Mouse (Mus musculus) MEL (cell line): Measurements from ENCODE around the gene Cyp4f13. TPM values are rescaled to one million over a fixed set of nuclear protein-coding genes. Genes with fewer than 3 reads are reported as not detected.

Source experiments
- DNase-seq: peaks from one replicate; pipeline ENCODE4 v3.0.0; 2011; ENCODE audit warnings: low read depth, low spot score
- H3K27ac ChIP-seq: 2 replicates; pipeline ENCODE4 v1.5.1; 2012; ENCODE audit warnings: low read depth, mild to moderate bottlenecking, control low read depth, low read length, moderate library complexity; ENCODE audit not compliant: control insufficient read depth
- H3K27me3 ChIP-seq, 2 experiments: fragments of 150-350 bp in 1 of 2; sonication (generic) in 1 of 2; 2 replicates each; pipeline ENCODE4 v1.6.1; 2012; ENCODE audit warnings: low read length in 2 of 2, mild to moderate bottlenecking in 2 of 2, improper control_type of control experiment in 1 of 2, moderate library complexity in 1 of 2; ENCODE audit not compliant: insufficient read depth in 2 of 2, control insufficient read depth in 1 of 2
- H3K36me3 ChIP-seq, 2 experiments: 2 replicates each; pipeline ENCODE4 v1.6.1; 2012 to 2014; ENCODE audit warnings: low read length in 2 of 2, improper control_type of control experiment in 1 of 2, inconsistent platforms in 1 of 2, mild to moderate bottlenecking in 1 of 2; ENCODE audit not compliant: insufficient read depth in 2 of 2, control insufficient read depth in 1 of 2
- H3K4me1 ChIP-seq, 2 experiments: fragments of 150-350 bp in 1 of 2; sonication (generic) in 1 of 2; 2 replicates each; pipeline ENCODE4 v1.6.1; 2012; ENCODE audit warnings: low read length in 2 of 2, improper control_type of control experiment in 1 of 2, mild to moderate bottlenecking in 1 of 2; ENCODE audit not compliant: insufficient read depth in 2 of 2, control insufficient read depth in 1 of 2
- H3K4me3 ChIP-seq, 2 experiments: fragments of 150-350 bp in 1 of 2; sonication (generic) in 1 of 2; 2 replicates each; pipeline ENCODE4 v1.5.1; 2012; ENCODE audit warnings: low read depth in 2 of 2, low read length in 2 of 2, mild to moderate bottlenecking in 2 of 2, moderate library complexity in 2 of 2, control low read depth in 1 of 2, improper control_type of control experiment in 1 of 2; ENCODE audit not compliant: control insufficient read depth in 1 of 2, insufficient read depth in 1 of 2
- H3K79me2 ChIP-seq: 2 replicates; pipeline ENCODE4 v1.6.1; 2012; ENCODE audit warnings: mild to moderate bottlenecking, low read length, moderate library complexity; ENCODE audit not compliant: control insufficient read depth, poor library complexity, insufficient read depth
- H3K9ac ChIP-seq: 2 replicates; pipeline ENCODE4 v1.6.1; 2012; ENCODE audit warnings: low read depth, mild to moderate bottlenecking, control low read depth, low read length, moderate library complexity; ENCODE audit not compliant: control insufficient read depth, poor library complexity, severe bottlenecking
- H3K9me3 ChIP-seq: fragments of 150-350 bp; sonication (generic); replicated peaks from 2 replicates; pipeline ENCODE4 v1.6.1; 2012; ENCODE audit warnings: mild to moderate bottlenecking, low read length, improper control_type of control experiment, moderate library complexity; ENCODE audit not compliant: insufficient read depth
- CHD2 ChIP-seq: IDR thresholded peaks from 2 replicates; pipeline ENCODE4 v1.6.1; 2011; ENCODE audit warnings: low read length, improper control_type of control experiment
- CTCF ChIP-seq, 3 experiments: IDR thresholded peaks in 2 of 3; conservative IDR thresholded peaks in 1 of 3; 2 replicates each; pipeline ENCODE4 v1.5.1; 2011 to 2012; ENCODE audit warnings: low read length in 3 of 3, low read depth in 2 of 3, mild to moderate bottlenecking in 2 of 3, improper control_type of control experiment in 1 of 3, inconsistent platforms in 1 of 3, mixed read lengths in 1 of 3, moderate library complexity in 1 of 3; ENCODE audit not compliant: control insufficient read depth in 1 of 3, insufficient read depth in 1 of 3, poor library complexity in 1 of 3, severe bottlenecking in 1 of 3
- E2F4 ChIP-seq: IDR thresholded peaks from 2 replicates; pipeline ENCODE4 v1.6.1; 2011; ENCODE audit warnings: low read depth, low read length, improper control_type of control experiment, borderline replicate concordance
- ELF1 ChIP-seq: IDR thresholded peaks from 2 replicates; pipeline ENCODE4 v1.6.1; 2014; ENCODE audit warnings: low read depth, mild to moderate bottlenecking, inconsistent platforms, low read length, improper control_type of control experiment, moderate library complexity
- GABPA ChIP-seq: IDR thresholded peaks from 2 replicates; pipeline ENCODE4 v1.6.1; 2012; ENCODE audit warnings: low read depth, mild to moderate bottlenecking, inconsistent platforms, low read length, improper control_type of control experiment, moderate library complexity
- GATA1 ChIP-seq: IDR thresholded peaks from 2 replicates; pipeline ENCODE4 v1.6.1; 2011; ENCODE audit warnings: low read depth, low read length, improper control_type of control experiment
- JUND ChIP-seq: IDR thresholded peaks from 2 replicates; pipeline ENCODE4 v1.6.1; 2011; ENCODE audit warnings: low read depth, mild to moderate bottlenecking, improper control_type of control experiment, low read length
- MAFK ChIP-seq: IDR thresholded peaks from 2 replicates; pipeline ENCODE4 v1.6.1; 2011; ENCODE audit warnings: low read depth, mild to moderate bottlenecking, low read length, improper control_type of control experiment, borderline replicate concordance
- MAX ChIP-seq: IDR thresholded peaks from 2 replicates; pipeline ENCODE4 v1.6.1; 2011; ENCODE audit warnings: low read length, improper control_type of control experiment
- MYB ChIP-seq: IDR thresholded peaks from 2 replicates; pipeline ENCODE4 v1.6.1; 2011; ENCODE audit warnings: mild to moderate bottlenecking, low read depth, low read length, improper control_type of control experiment
- MYC ChIP-seq: IDR thresholded peaks from 2 replicates; pipeline ENCODE4 v1.6.1; 2011; ENCODE audit warnings: low read depth, mild to moderate bottlenecking, low read length, improper control_type of control experiment, moderate library complexity
- NRF1 ChIP-seq: IDR thresholded peaks from 2 replicates; pipeline ENCODE4 v1.6.1; 2014; ENCODE audit warnings: low read depth, mild to moderate bottlenecking, inconsistent platforms, low read length, improper control_type of control experiment, moderate library complexity; ENCODE audit not compliant: poor library complexity, insufficient read depth, severe bottlenecking
- POLR2AphosphoS5 ChIP-seq: IDR thresholded peaks from 2 replicates; pipeline ENCODE4 v1.6.1; 2012; ENCODE audit warnings: low read depth, borderline replicate concordance, mild to moderate bottlenecking, inconsistent platforms, low read length, moderate library complexity, mixed read lengths
- TBP ChIP-seq: IDR thresholded peaks from 2 replicates; pipeline ENCODE4 v1.8.0; 2011; ENCODE audit warnings: low read depth, low read length, improper control_type of control experiment
- UBTF ChIP-seq: IDR thresholded peaks from 2 replicates; pipeline ENCODE4 v1.6.1; 2012; ENCODE audit warnings: low read depth, mild to moderate bottlenecking, inconsistent platforms, low read length, improper control_type of control experiment, moderate library complexity, borderline replicate concordance; ENCODE audit not compliant: insufficient read depth
- USF2 ChIP-seq, 2 experiments: IDR thresholded peaks; 2 replicates each; pipeline ENCODE4 v1.6.1; 2011 to 2012; ENCODE audit warnings: improper control_type of control experiment in 2 of 2, low read length in 2 of 2, borderline replicate concordance in 1 of 2, inconsistent platforms in 1 of 2, low read depth in 1 of 2, mild to moderate bottlenecking in 1 of 2; ENCODE audit not compliant: insufficient read depth in 1 of 2
- ZKSCAN1 ChIP-seq: IDR thresholded peaks from 2 replicates; pipeline ENCODE4 v1.6.1; 2012; ENCODE audit warnings: low read depth, mild to moderate bottlenecking, inconsistent platforms, low read length, improper control_type of control experiment, moderate library complexity
- ZMIZ1 ChIP-seq: IDR thresholded peaks from 2 replicates; pipeline ENCODE4 v1.6.1; 2012; ENCODE audit warnings: low read depth, mild to moderate bottlenecking, inconsistent platforms, low read length, improper control_type of control experiment, moderate library complexity
- polyA plus RNA-seq, 2 experiments: library from polyadenylated mRNA; stranded (reverse) in 1 of 2; unstranded in 1 of 2; fragments of >175 nt in 1 of 2; fragments of >200 nt in 1 of 2; gene quantifications; 2 replicates each; pipeline versions ENCODE4 v1.2.1 to v1.2.4; 2012; ENCODE audit warnings: low replicate concordance in 2 of 2, low read depth in 1 of 2; ENCODE audit not compliant: insufficient read length in 2 of 2, insufficient read depth in 1 of 2, missing spikeins in 1 of 2
- total RNA-seq: library from RNA; depleted of rRNA; stranded (reverse); fragments of 300-350 nt; gene quantifications from 2 replicates; pipeline ENCODE4 v1.2.3, GENCODE M21; 2012

The Cyp4f13 gene
- total and polyA plus RNA-seq, 3 experiments: 9.7 to 19.3 TPM; not detected in 1

- no peak overlapping the region for H3K9ac ChIP-seq
- H3K4me3 ChIP-seq: no peak overlapping the region
- no peaks in the 10 kb centered on the region; a peak in 1 of 4 replicates for H3K27me3 ChIP-seq
- H3K36me3 ChIP-seq: no peaks in the 10 kb centered on the region
- no peak overlapping the region for H3K27ac ChIP-seq
- no peak for TF ChIP-seq NRF1
- TF ChIP-seq USF2 (IDR thresholded peaks at IDR 0.05; ENCODE audit: borderline replicate concordance in 1 of 2, insufficient read depth in 1 of 2, low read depth in 1 of 2, low read length in 2 of 2): no peak
- TF ChIP-seq MYC: no peak
- TF ChIP-seq MAX: no peak
- TF ChIP-seq GATA1: no peak
- no peak for TF ChIP-seq UBTF
- TF ChIP-seq E2F4: no peak
- 0 out of 4 replicates have a peak, but pooled peaks cover 0 to 3% of the 10 kb centered on the region in 2 experiments for H3K4me1 ChIP-seq
- no peak for DNase-seq
- no peaks in the 10 kb centered on the region for H3K9me3 ChIP-seq
- no peaks in the 10 kb centered on the region for H3K79me2 ChIP-seq
Measured at GRCm38 (mm10) chr17:32916075-32916474, 31.1 kb downstream of the Cyp4f13 start.

- no peaks in the 10 kb centered on the region for H3K36me3 ChIP-seq
- H3K9me3 ChIP-seq: no peaks in the 10 kb centered on the region
- no peak overlapping the region for H3K9ac ChIP-seq
- H3K27me3 ChIP-seq: no peaks in the 10 kb centered on the region; a peak in 1 of 4 replicates
- TF ChIP-seq MAFK: no peak
- TF ChIP-seq E2F4: no peak
- TF ChIP-seq JUND: no peak
- TF ChIP-seq MYC: no peak
- TF ChIP-seq GABPA: no peak
- TF ChIP-seq POLR2AphosphoS5: no peak
- TF ChIP-seq USF2 (IDR thresholded peaks at IDR 0.05; ENCODE audit: borderline replicate concordance in 1 of 2, insufficient read depth in 1 of 2, low read depth in 1 of 2, low read length in 2 of 2): no peak
- TF ChIP-seq ZMIZ1: no peak
- TF ChIP-seq TBP: no peak
- TF ChIP-seq NRF1: no peak
- TF ChIP-seq MYB: no peak
- TF ChIP-seq ZKSCAN1: no peak
- no peak for TF ChIP-seq CTCF (IDR thresholded peaks at IDR 0.05 in 2 of 3, conservative IDR thresholded peaks at IDR 0.05 in 1 of 3; ENCODE audit: control insufficient read depth in 1 of 3, insufficient read depth in 1 of 3, low read depth in 2 of 3, low read length in 3 of 3, poor library complexity in 1 of 3, severe bottlenecking in 1 of 3)
- no peak for TF ChIP-seq ELF1
- no peak for TF ChIP-seq CHD2
- no peaks in the 10 kb centered on the region for H3K79me2 ChIP-seq
- no peak for DNase-seq
- H3K4me1 ChIP-seq: no peaks in the 10 kb centered on the region
- no peak overlapping the region for H3K27ac ChIP-seq
- no peak overlapping the region for H3K4me3 ChIP-seq
Measured at GRCm38 (mm10) chr17:32906172-32906571, 41.0 kb downstream of the Cyp4f13 start.
